Mouse (Mus musculus) small intestine, adult 2 months (tissue): ENCODE data around the gene Usp2. TPM values are rescaled to one million over a fixed set of nuclear protein-coding genes. Genes with fewer than 3 reads are reported as not detected.

Experiments used
- H3K27ac ChIP-seq: fragments of 200-500 bp; 2 replicates; pipeline ENCODE4 v1.5.1; 2012; ENCODE audit warnings: low read depth, low read length, control low read depth, inconsistent platforms; ENCODE audit not compliant: insufficient read depth
- H3K27me3 ChIP-seq: fragments of 200-500 bp; 2 replicates; pipeline ENCODE4 v1.6.1; 2012; ENCODE audit warnings: mild to moderate bottlenecking, moderate library complexity, low read length, inconsistent platforms; ENCODE audit not compliant: control insufficient read depth, insufficient read depth
- H3K36me3 ChIP-seq: fragments of 200-500 bp; 2 replicates; pipeline ENCODE4 v1.6.1; 2012; ENCODE audit warnings: mild to moderate bottlenecking, low read length, control low read depth, inconsistent platforms; ENCODE audit not compliant: control insufficient read depth, insufficient read depth
- H3K4me1 ChIP-seq: fragments of 200-500 bp; 2 replicates; pipeline ENCODE4 v1.6.1; 2012; ENCODE audit warnings: low read length, inconsistent platforms, mixed read lengths; ENCODE audit not compliant: control insufficient read depth, insufficient read depth, insufficient read length
- H3K4me3 ChIP-seq: fragments of 200-500 bp; 2 replicates; pipeline ENCODE4 v1.5.1; 2012; ENCODE audit warnings: low read depth, mild to moderate bottlenecking, control low read depth, inconsistent platforms, low read length, moderate library complexity
- CTCF ChIP-seq: fragments of 200-500 bp; IDR thresholded peaks from 2 replicates; pipeline ENCODE4 v1.5.1; 2012; ENCODE audit warnings: low read depth, mild to moderate bottlenecking, control low read depth, inconsistent platforms, low read length, moderate library complexity, mixed read lengths; ENCODE audit not compliant: insufficient replicate concordance, insufficient read length; ENCODE audit errors: extremely low read depth
- POLR2A ChIP-seq: fragments of 200-500 bp; IDR thresholded peaks from 2 replicates; pipeline ENCODE4 v1.6.1; 2012; ENCODE audit warnings: low read depth, mild to moderate bottlenecking, control low read depth, inconsistent platforms, low read length, moderate library complexity
- WGBS: fragments of 180-500 bp; shearing (Covaris S2); methylation state at CpG from one replicate; pipeline ENCODE4 v1.1.7; 2018; 5-methylcytosine and 5-hydroxymethylcytosine counted together
- polyA plus RNA-seq: library from polyadenylated mRNA; depleted of rRNA; stranded (reverse); fragments of >200 nt; gene quantifications from 2 replicates; pipeline ENCODE4 v1.2.3, GENCODE M21; 2012

Usp2 gene
- polyA plus RNA-seq, 1 experiment = 12.0 TPM

- TF ChIP-seq CTCF (no peak), POLR2A (no peak)
- Histone ChIP-seq H3K36me3 (no peaks in the 10 kb centered on the region), H3K27me3 (no peaks in the 10 kb centered on the region), H3K27ac (no peak overlapping the region), H3K4me3 (no peak overlapping the region), H3K4me1 (no peaks in the 10 kb centered on the region)
- WGBS = 85% methylated on average over 6 of the region's 6 CpGs
These were observed 8.2 kb upstream of the Usp2 start for GRCm38 (mm10) chr9:44058606-44059005.

GRCm38 (mm10) chr9:44065177-44065576, 1.6 kb upstream of the Usp2 start:
- H3K27ac ChIP-seq = no peak overlapping the region
- no peak overlapping the region for H3K4me3 ChIP-seq
- TF ChIP-seq POLR2A (no peak), CTCF (no peak)
- H3K36me3 ChIP-seq = no peaks in the 10 kb centered on the region
- H3K27me3 ChIP-seq = no peaks in the 10 kb centered on the region
- 43% methylated on average over 1 of the region's 1 CpGs for WGBS
- H3K4me1 ChIP-seq = peaks cover 3% of the 10 kb centered on the region; the same call in 1 of the 2 replicates

GRCm38 (mm10) chr9:44067241-44067959, 579 bp downstream of the Usp2 start:
- TF ChIP-seq POLR2A (no peak), CTCF (no peak)
- WGBS = 6% methylated on average over 15 of the region's 15 CpGs
- Histone ChIP-seq H3K36me3 (no peaks in the 10 kb centered on the region), H3K27me3 (no peaks in the 10 kb centered on the region), H3K4me1 (peaks cover 3% of the 10 kb centered on the region; the same call in 1 of the 2 replicates), H3K4me3 (peak overlapping the region; percentile 56), H3K27ac (no peak overlapping the region)

GRCm38 (mm10) chr9:44067960-44068330, 1.1 kb downstream of the Usp2 start:
- Histone ChIP-seq H3K27ac (no peak overlapping the region), H3K36me3 (no peaks in the 10 kb centered on the region), H3K4me3 (no peak overlapping the region), H3K27me3 (no peaks in the 10 kb centered on the region), H3K4me1 (peaks cover 3% of the 10 kb centered on the region; the same call in 1 of the 2 replicates)
- TF ChIP-seq CTCF = no peak
- TF ChIP-seq POLR2A = no peak
- WGBS = 88% methylated on average over 6 of the region's 6 CpGs

GRCm38 (mm10) chr9:44069252-44069651, 2.4 kb downstream of the Usp2 start:
- H3K36me3 ChIP-seq = no peaks in the 10 kb centered on the region
- no peak overlapping the region for H3K4me3 ChIP-seq
- TF ChIP-seq CTCF (no peak), POLR2A (no peak)
- H3K27me3 ChIP-seq = no peaks in the 10 kb centered on the region
- no peak overlapping the region for H3K27ac ChIP-seq
- peaks cover 3% of the 10 kb centered on the region; the same call in 1 of the 2 replicates for H3K4me1 ChIP-seq
- 62% methylated on average over 7 of the region's 7 CpGs for WGBS

GRCm38 (mm10) chr9:44070113-44070843, 3.5 kb downstream of the Usp2 start:
- no peak for TF ChIP-seq POLR2A
- no peak for TF ChIP-seq CTCF

GRCm38 (mm10) chr9:44070844-44071231, 4.0 kb downstream of the Usp2 start:
- Histone ChIP-seq H3K27ac (no peak overlapping the region), H3K36me3 (no peaks in the 10 kb centered on the region), H3K27me3 (no peaks in the 10 kb centered on the region), H3K4me1 (peaks cover 3% of the 10 kb centered on the region; the same call in 1 of the 2 replicates), H3K4me3 (no peak overlapping the region)
- TF ChIP-seq POLR2A (no peak), CTCF (no peak)
- WGBS = 67% methylated on average over 8 of the region's 8 CpGs

More at GRCm38 (mm10) chr9:44070113-44070843, 3.5 kb downstream of the Usp2 start:
- Histone ChIP-seq H3K4me1 (peaks cover 3% of the 10 kb centered on the region; the same call in 1 of the 2 replicates), H3K27me3 (no peaks in the 10 kb centered on the region), H3K36me3 (no peaks in the 10 kb centered on the region), H3K27ac (no peak overlapping the region), H3K4me3 (no peak overlapping the region)
- WGBS = 84% methylated on average over 14 of the region's 14 CpGs
